Mouse (Mus musculus) neural tube, embryonic 14.5 days (tissue): ENCODE measurements at regions not wholly inside any gene's neighbourhood (a gene's known extent, or its start where the extent isn't known, plus 50 kb on each side); places are given as distances from the start of the nearest gene placed in this dataset.
A peak's percentile ranks its signal among the peaks of the same experiment; 100 is the strongest.

Experiments used
- ATAC-seq: fragments of 200-750 bp; cut with Nextera tagmentation; 2 replicates; pipeline ENCODE4 v1.8.0; 2017; ENCODE audit warnings: low read depth, mild to moderate bottlenecking, moderate TSS enrichment, moderate library complexity
- H3K27ac ChIP-seq: fragments of 300-500 bp; sonication (generic); 2 replicates; pipeline ENCODE4 v1.5.1; 2014; ENCODE audit warnings: low read depth, mild to moderate bottlenecking, control low read depth, low read length, moderate library complexity, mixed read lengths
- H3K27me3 ChIP-seq: fragments of 300-500 bp; sonication (generic); 2 replicates; pipeline ENCODE4 v1.6.1; 2014; ENCODE audit warnings: low read length; ENCODE audit not compliant: control insufficient read depth, insufficient read depth
- H3K36me3 ChIP-seq: fragments of 300-500 bp; sonication (generic); 2 replicates; pipeline ENCODE4 v1.6.1; 2014; ENCODE audit warnings: low read length, mixed read lengths; ENCODE audit not compliant: control insufficient read depth, insufficient read depth
- H3K4me1 ChIP-seq: fragments of 300-500 bp; sonication (generic); 2 replicates; pipeline ENCODE4 v1.6.1; 2014; ENCODE audit warnings: low read length; ENCODE audit not compliant: control insufficient read depth, insufficient read depth
- H3K4me2 ChIP-seq: fragments of 300-500 bp; sonication (generic); 2 replicates; pipeline ENCODE4 v1.6.1; 2014; ENCODE audit warnings: mild to moderate bottlenecking, low read depth, low read length, control low read depth
- H3K4me3 ChIP-seq: fragments of 300-500 bp; sonication (generic); 2 replicates; pipeline ENCODE4 v1.5.1; 2014; ENCODE audit warnings: low read depth, low read length, control low read depth, mixed read lengths
- H3K9ac ChIP-seq: fragments of 300-500 bp; sonication (generic); replicated peaks from 2 replicates; pipeline ENCODE4 v1.6.1; 2014; ENCODE audit warnings: low read depth, mild to moderate bottlenecking, control low read depth, low read length, mixed read lengths
- H3K9me3 ChIP-seq: fragments of 300-500 bp; sonication (generic); 2 replicates; pipeline ENCODE4 v1.6.1; 2016; ENCODE audit warnings: low read length; ENCODE audit not compliant: control insufficient read depth
- WGBS: fragments of 180-500 bp; shearing (Covaris S2); extraction: QIAGEN DNeasy Blood & Tissue Kit; methylation state at CpG from one replicate; pipeline ENCODE4 v1.1.7; 2014; 5-methylcytosine and 5-hydroxymethylcytosine counted together

GRCm38 (mm10) chr8:104028626-104029025 is 72.8 kb upstream of the Cdh5 start:
- no peaks in the 10 kb centered on the region for H3K9me3 ChIP-seq
- H3K36me3 ChIP-seq: no peaks in the 10 kb centered on the region
- no peaks in the 10 kb centered on the region for H3K4me1 ChIP-seq
- H3K4me2 ChIP-seq: peak overlapping the region; percentile 26; the same call in 1 of the 2 replicates
- H3K27ac ChIP-seq: no peak overlapping the region
- H3K27me3 ChIP-seq: no peaks in the 10 kb centered on the region
- no peak overlapping the region for H3K9ac ChIP-seq
- H3K4me3 ChIP-seq: no peak overlapping the region
- WGBS: 5% methylated on average over 22 of the region's 22 CpGs
- peak; percentile 93 for ATAC-seq

- H3K4me3 ChIP-seq: no peak overlapping the region
- H3K4me2 ChIP-seq: no peak overlapping the region
- no peaks in the 10 kb centered on the region for H3K36me3 ChIP-seq
- H3K4me1 ChIP-seq: no peaks in the 10 kb centered on the region
- H3K27ac ChIP-seq: no peak overlapping the region
- ATAC-seq: no peak
- no peaks in the 10 kb centered on the region for H3K27me3 ChIP-seq
- H3K9me3 ChIP-seq: no peaks in the 10 kb centered on the region
- H3K9ac ChIP-seq: no peak overlapping the region
- 89% methylated on average over 2 of the region's 2 CpGs for WGBS
Measured at GRCm38 (mm10) chr8:104032179-104032578, 69.2 kb upstream of the Cdh5 start.

DNA sequence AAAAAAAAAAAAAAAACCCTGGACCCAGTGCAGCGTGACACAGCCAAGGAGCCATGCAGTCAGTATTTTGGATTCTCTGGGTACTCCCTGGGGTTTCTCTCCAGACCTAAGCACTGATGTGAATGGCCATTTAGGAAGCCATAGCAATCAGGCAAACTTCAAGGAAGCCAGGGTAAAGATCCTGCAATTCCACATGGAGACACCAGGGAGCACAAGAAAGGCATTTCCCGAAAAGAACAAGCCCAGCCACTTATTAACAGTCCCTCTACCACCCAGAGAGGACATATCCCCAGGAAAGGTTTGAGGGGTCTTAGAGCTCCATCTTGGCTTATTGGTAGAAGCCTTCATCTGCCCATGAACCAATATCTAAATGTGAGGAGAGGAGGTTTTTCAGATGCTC is 68.3 kb upstream of the Cdh5 start:
- 56% methylated on average over 2 of the region's 2 CpGs for WGBS
- Histone ChIP-seq H3K27me3 (no peaks in the 10 kb centered on the region), H3K9me3 (no peaks in the 10 kb centered on the region)

GRCm38 (mm10) chr8:104034286-104034685 is 67.1 kb upstream of the Cdh5 start:
- Histone ChIP-seq H3K4me2 (no peak overlapping the region), H3K27ac (no peak overlapping the region), H3K9me3 (no peaks in the 10 kb centered on the region), H3K36me3 (no peaks in the 10 kb centered on the region), H3K27me3 (no peaks in the 10 kb centered on the region), H3K9ac (no peak overlapping the region), H3K4me1 (no peaks in the 10 kb centered on the region), H3K4me3 (no peak overlapping the region)
- WGBS: 87% methylated on average over 3 of the region's 3 CpGs
- ATAC-seq: no peak

More for the DNA sequence above, 68.3 kb upstream of the Cdh5 start:
- Histone ChIP-seq H3K4me2 (no peak overlapping the region), H3K27ac (no peak overlapping the region), H3K4me1 (no peaks in the 10 kb centered on the region), H3K4me3 (no peak overlapping the region), H3K9ac (no peak overlapping the region), H3K36me3 (no peaks in the 10 kb centered on the region)
- no peak for ATAC-seq

DNA sequence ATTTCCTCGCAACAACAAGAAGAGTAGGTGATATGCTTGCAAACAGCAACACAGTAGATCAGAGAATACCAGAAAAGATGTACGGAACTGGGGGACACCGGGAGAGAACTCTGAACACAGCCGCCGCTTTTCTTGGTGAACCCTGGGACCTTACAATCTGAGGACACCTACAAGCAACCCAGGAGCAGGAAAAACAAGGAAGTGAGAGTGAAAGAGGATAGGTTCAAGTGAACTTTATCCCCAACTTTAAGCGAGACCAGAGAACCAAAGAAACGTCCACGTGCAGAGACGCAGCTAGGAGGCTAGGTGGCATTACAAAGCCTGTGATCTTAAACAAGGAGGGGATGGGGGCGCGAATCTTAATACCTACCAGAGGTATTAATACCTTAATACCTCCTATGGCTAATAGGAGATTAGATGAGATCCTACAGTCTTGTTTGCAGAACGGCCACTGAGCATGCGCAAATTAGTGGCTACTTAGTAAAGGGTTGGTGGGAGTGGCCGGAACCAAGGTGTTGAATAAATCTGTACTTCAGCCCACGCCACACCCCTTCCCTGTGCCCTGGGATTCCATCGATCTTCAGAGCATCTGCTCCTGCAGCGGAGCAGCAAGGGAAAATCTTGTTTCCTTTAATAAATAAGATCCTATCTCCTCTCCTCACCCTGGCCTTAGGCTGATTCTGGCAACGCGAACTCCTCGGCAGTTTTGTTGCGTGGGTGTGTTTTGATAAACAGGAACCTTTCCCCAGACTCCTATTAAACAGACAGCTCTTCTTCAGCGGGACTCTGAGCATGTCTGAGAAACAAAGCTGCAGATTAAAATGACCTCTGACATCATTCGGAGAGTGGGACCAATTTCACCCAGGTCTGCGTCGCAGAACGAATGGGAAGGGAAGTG is 64.6 kb upstream of the Cdh5 start:
- Histone ChIP-seq H3K4me3 (no peak overlapping the region), H3K4me1 (no peaks in the 10 kb centered on the region), H3K4me2 (no peak overlapping the region), H3K36me3 (no peaks in the 10 kb centered on the region), H3K27me3 (no peaks in the 10 kb centered on the region), H3K9me3 (no peaks in the 10 kb centered on the region), H3K27ac (no peak overlapping the region), H3K9ac (no peak overlapping the region)
- ATAC-seq: no peak
- WGBS: 87% methylated on average over 26 of the region's 26 CpGs

DNA sequence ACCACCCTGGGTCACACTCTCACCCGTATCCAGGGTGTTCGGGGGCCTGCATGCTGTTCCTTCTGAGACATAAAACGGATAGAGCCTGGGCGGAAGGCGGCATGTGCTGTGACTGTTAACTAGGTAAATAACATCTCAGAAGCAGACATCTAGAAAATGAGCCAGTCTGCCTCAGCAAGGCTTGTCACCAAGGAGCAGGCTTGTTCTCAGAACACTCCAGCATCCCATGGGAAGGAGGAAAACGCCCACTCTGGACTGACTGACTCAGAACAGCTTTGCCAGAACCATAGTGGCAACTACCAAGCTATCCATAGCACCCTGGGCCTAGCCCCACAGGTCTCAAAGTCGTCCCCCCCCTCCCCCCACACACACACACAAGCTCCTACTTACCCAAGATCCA is 63.8 kb upstream of the Cdh5 start:
- Histone ChIP-seq H3K9me3 (no peaks in the 10 kb centered on the region), H3K9ac (no peak overlapping the region), H3K27ac (no peak overlapping the region), H3K4me2 (no peak overlapping the region), H3K27me3 (no peaks in the 10 kb centered on the region), H3K4me3 (no peak overlapping the region), H3K36me3 (no peaks in the 10 kb centered on the region), H3K4me1 (no peaks in the 10 kb centered on the region)
- WGBS: 83% methylated on average over 7 of the region's 7 CpGs
- ATAC-seq: no peak

DNA sequence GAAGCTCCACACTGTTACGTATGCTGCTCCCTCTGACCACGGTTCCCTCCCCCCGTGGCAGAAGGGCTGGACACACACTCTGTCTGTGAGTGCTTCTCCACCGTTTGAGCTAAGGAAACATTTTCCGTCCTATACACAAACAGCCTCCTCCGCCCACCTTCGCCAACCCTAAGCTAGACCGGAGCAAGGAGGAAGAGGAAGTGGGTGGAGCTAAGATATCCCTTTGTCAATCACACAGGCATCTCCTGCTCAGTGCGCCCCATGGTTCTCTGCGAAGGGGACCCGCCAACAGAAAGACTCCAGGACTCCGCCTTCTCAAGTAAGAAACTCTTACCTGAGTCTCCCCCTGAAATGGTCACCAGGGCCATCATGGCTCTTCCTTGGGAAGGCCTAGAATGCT is 61.9 kb upstream of the Cdh5 start:
- H3K4me3 ChIP-seq: no peak overlapping the region
- no peak for ATAC-seq
- no peak overlapping the region for H3K9ac ChIP-seq
- no peaks in the 10 kb centered on the region for H3K9me3 ChIP-seq
- no peaks in the 10 kb centered on the region for H3K4me1 ChIP-seq
- 84% methylated on average over 12 of the region's 12 CpGs for WGBS
- no peak overlapping the region for H3K27ac ChIP-seq
- H3K4me2 ChIP-seq: no peak overlapping the region
- no peaks in the 10 kb centered on the region for H3K36me3 ChIP-seq
- no peaks in the 10 kb centered on the region for H3K27me3 ChIP-seq

DNA sequence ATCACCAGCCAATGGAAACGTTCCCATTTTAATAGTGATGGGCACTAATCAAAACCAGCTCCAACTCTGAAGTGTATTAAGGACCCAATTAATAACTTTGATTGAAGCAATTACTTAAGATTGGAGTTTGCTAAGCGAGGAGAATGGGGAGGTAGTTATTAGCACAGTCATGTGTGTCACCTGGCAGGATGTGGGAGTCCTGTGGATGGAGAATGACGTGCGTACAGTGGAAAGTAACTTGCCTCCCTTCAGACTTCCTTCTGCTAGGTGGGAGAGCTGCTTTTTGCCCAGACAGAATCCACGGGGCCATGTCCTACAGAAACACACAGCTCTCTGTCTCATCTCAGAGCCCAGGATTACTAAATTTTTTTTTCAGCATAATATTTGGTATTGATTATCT is 59.9 kb upstream of the Cdh5 start:
- Histone ChIP-seq H3K4me1 (no peaks in the 10 kb centered on the region), H3K27ac (no peak overlapping the region), H3K9ac (no peak overlapping the region), H3K9me3 (no peaks in the 10 kb centered on the region), H3K27me3 (no peaks in the 10 kb centered on the region), H3K4me2 (no peak overlapping the region), H3K36me3 (no peaks in the 10 kb centered on the region), H3K4me3 (no peak overlapping the region)
- 74% methylated on average over 5 of the region's 5 CpGs for WGBS
- ATAC-seq: no peak

DNA sequence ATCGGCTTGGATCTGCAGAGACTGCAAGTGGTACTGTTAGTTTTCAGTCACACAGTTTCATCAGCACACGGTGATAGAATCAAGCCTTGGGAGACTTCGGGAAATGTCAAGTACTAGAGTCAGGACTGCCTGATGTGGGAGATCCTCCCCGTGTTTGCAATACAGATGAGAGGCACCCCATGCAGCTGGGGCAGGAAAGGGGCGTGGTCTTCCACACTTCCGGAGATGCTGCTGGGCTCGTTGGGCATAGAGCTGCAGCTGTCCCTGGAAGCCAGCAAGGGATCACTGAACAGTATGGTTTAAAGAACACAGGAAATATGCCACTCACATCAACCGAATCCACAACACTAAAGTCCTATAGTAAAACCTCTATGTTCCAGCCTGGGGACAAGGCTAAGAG is 59.0 kb upstream of the Cdh5 start:
- Histone ChIP-seq H3K9ac (no peak overlapping the region), H3K27ac (no peak overlapping the region), H3K4me1 (no peaks in the 10 kb centered on the region), H3K9me3 (no peaks in the 10 kb centered on the region), H3K27me3 (no peaks in the 10 kb centered on the region), H3K4me2 (no peak overlapping the region), H3K4me3 (no peak overlapping the region), H3K36me3 (no peaks in the 10 kb centered on the region)
- 34% methylated on average over 8 of the region's 8 CpGs for WGBS
- no peak for ATAC-seq
